Mouse (Mus musculus) brain, embryonic 18.5 days (tissue): Measurements from ENCODE around the gene Ngly1.

Experiments used
- DNase-seq: peaks from one replicate; pipeline ENCODE4 v3.0.0-alpha.2; 2012; ENCODE audit warnings: low read depth, low spot score

The Ngly1 gene

DNA sequence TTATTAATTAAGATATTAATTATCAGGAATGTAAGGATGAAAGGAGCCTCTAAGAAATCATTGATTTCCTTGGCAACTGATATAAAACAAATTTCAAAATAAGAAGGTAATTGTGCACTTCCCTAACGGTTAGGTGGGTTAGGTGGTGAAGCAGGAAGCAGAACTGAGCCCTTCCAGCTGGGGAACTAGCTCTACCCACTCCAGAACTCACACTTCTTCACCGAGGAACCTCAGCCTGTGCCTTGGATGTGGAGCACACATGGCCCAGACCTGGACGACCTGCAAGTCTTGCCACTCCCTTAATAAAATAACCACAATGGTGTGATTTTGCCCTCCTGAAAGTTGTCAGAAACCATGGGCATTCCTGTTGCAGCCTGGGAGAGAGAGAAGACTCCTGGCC lies 80.7 kb downstream of the Ngly1 start:
- no peak for DNase-seq

- DNase-seq: no peak
These were observed 85.2 kb downstream of the Ngly1 start for GRCm38 (mm10) chr14:16334260-16334659.

GRCm38 (mm10) chr14:16335835-16336417 lies 86.8 kb downstream of the Ngly1 start:
- no peak for DNase-seq

- DNase-seq: no peak
These were observed 98.4 kb downstream of the Ngly1 start for GRCm38 (mm10) chr14:16347505-16347904.

- no peak for DNase-seq
These were observed 110.6 kb downstream of the Ngly1 start for GRCm38 (mm10) chr14:16359704-16360103.
